Mouse (Mus musculus) layer of hippocampus, adult 11-12 months (tissue): ENCODE measurements around the gene Lrfn3.

Source experiments
- DNase-seq: peaks from one replicate; pipeline ENCODE4 v3.0.0; 2022; ENCODE audit warnings: low spot score

Lrfn3 gene

DNA sequence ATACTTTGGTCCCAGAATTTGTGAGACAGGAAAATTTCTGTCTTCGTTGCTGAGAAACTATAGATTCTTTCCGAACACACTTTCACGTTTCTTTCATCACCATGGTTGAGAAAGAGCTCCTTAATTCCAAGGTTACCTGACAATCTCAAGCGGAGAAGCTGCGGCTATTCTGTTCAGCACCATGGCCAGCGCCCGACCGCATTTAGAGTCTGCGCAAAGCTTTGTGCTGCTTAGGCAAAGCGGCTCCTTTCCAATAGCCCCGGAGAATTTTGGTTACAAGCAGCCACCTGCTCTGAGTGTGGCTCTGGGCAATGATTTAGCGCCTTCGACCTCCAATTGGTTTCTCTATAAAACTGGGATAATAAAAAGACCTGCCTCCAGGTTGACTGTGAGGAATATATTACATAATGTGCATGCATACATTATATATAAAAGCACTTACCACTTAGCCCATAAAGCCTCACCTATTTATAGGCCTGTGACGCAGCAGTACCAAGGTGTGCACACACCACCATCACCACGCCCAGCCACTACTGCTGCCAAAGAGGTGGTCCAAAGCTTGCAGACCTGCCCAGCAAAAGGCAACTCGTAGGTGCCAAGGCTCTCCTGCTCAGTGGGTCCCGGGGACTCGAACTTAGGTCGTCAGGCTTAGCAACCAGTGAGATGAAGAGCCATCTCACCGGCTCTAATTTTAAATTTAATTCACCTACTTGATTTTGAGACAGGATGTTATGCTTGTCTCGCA is 15.8 kb downstream of the Lrfn3 start:
- no peak for DNase-seq

DNA sequence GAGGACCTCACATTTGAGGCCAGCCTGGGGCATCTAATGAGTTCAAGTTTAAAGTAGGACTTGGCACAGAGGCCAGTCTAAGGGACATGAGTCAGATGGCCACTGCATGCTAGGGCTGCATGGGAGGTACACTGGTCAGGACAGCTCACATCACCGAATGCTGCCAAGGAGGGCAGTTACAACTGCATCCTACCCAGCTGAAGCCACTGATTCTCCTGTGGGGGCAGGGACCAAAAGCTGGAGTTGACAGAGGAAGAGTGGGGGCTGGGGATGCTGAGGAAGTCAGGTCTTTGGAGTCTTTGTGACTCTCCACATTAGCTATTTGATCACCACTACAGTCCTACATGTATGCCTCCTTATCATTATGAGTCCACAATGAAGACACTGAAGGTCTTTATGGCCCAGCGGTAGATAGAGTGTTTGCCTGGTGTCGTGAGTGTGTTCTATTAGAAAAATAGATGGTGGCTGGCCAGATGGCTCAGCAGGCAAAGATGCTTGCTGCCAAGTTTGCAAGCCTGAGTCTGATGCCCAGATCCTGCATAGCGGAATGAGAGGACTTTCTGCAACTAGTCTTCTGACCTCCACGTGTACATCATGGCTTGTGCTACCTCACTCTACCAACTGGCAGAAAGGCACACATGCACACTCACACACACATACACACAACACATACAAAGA is 23.0 kb downstream of the Lrfn3 start:
- DNase-seq: no peak

DNA sequence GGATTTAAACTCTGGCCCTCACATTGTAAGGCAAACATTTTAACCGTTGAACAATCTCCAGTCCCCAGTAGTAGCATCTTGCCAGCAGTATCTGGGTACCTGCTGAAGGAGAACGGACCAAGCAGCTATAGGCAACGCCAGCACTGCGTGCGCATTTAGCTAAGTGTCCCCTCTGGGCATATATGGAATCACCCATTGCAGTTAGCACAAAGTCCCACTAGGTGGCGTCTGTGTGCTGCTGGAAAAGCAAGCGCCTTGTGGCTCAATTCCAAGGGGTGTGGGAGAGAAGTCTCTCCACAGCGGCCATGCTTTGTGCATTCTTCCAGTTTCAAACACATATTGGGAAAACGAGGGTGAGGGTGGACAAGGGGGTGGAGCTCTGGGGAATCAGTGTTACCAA is 26.2 kb downstream of the Lrfn3 start:
- peak; percentile 90 for DNase-seq

DNA sequence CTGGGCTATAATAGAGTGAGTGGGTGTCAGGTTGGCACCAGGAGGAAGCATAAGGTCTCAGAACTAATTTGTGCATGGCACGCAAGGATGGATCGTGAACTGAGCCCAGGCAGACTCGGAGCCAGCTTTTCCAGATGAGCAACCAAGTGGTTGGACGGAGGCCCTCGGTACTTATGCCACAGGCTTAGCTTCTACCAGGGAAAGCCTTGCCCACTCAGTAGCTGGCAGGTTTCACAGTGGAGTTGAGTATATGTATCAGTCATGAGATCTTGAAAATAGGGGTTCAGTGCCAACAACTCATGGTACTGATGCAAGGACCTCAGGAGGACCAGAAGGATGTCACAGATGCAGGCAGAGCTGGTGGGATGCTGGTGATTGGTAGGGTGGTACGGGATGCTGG is 26.9 kb downstream of the Lrfn3 start:
- peak; percentile 54 for DNase-seq

DNA sequence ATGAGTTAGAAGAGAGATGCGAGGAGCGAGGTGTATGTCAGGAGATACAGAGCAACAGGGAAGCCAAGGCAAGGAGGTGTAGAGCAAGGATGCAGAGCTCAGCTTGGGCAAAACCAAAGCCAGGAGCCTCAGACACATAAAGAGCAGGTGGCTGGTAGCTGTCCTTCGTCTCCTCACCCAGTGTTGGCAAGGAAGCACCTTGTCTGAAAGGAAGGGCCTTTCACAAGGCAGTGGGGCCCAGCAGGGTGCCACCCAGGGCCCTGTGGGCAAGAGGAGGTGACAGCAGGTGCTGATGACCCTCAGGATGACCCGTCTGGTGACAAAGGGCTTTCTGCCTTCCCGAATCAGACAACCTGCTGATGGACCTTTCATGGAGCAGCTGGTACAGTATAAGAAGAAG is 28.0 kb downstream of the Lrfn3 start:
- DNase-seq: no peak

DNA sequence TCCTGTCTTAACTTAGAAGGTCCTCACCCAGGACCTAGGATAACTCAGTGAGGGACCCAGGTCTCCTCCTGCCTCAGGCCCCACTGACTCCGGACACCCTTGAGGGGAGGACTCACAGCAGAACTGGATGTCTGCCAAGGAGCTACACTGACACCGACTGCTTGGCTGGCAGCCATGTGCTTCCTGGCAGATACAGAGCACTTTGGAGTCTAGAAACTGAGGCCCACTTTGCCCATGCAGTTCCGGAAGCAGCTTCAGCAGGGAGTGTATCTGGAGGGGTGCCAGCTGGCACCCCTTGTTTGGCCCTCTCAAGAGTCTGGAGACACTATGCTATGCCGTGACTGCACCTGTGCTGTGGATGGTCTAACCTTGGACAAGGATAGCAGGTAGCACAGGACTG is 29.1 kb downstream of the Lrfn3 start:
- DNase-seq: peak; percentile 73

DNA sequence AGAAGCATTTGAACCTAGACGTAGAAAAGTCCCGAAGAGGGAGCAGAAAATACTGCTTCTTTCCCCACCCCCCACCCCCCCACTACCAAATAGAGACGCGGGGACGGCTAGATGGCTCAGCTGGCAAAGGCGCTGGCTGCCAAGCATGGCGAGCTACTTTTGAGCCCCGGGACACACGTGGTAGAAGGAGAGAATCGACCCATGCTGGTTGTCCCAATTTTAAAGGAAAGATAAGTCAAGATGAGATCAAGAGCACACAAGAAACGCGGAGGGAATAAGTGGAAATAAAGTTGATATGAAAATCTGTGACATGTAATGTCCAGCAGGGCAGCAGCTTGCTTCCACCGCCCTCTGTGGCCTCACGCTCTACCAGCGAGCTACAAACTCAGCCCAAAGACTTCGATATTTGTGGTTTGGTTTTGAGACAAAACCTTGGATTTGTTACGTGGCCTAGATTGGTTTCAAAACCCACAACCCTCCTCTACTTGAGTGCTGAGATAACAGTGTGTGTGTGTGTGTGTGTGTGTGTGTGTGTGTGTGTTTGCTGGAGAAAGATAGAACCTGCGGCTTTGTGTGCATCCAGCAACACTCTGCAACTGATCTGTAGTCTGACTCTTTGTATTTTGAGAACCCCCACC is 29.8 kb downstream of the Lrfn3 start:
- DNase-seq: no peak

DNA sequence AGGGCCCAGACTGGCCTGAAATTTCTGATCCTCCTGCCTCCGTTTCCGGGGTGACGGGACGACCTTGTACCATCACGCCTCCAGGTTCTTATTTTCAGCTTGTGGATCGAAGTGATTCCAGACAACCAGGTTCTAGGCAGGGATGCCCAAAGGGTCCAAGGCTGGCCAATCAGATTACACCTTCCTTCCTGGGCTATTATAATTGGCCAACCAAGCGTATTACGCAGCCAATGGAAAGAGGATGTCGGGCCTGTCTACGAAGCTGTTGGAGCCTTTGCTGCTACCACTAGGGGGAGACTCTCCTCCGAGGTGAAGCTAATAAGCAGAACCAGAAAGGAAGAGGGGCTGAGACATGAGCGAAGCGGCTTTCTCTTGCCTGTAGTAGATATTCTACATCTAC is 30.7 kb downstream of the Lrfn3 start:
- DNase-seq: peak; percentile 94

DNA sequence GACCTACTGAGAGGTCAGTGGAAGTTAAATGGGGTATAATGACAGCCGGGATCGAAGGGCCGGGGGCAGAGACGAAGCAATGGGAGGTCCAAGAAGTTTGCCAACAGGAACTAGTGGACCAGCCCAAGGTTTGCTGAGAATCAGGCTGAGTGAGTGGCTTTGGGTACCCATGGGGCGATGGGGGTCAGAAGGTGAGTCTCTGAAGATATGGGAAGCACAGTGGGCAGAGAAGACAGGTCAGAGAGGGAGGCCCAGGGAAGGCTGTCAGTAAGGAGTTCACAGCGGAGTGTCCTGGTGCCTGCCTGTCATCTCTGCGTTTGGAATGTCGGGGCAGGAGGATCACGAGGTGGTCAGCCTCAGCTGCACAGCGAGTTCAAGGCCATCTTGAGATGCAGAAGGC is 34.2 kb downstream of the Lrfn3 start:
- DNase-seq: no peak

DNA sequence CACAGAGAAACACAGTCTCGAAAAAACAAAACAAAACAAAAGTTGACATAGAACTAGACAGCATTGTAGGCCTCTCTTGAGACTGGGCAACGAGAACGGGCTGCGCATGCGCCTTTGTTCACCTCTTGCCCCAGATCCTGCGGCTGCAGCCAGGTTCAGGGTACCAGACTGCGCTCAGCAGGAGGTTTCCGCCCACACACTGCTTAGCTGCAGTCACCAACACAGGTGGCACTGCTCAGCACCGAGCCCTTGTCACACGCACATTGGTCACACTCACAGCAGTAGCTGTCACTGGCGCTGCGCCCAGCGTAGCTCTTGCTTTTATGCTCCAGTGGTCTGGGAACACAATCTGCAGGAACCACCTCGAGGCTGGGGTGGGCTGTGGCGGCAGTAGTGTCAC is 35.4 kb downstream of the Lrfn3 start:
- DNase-seq: no peak

DNA sequence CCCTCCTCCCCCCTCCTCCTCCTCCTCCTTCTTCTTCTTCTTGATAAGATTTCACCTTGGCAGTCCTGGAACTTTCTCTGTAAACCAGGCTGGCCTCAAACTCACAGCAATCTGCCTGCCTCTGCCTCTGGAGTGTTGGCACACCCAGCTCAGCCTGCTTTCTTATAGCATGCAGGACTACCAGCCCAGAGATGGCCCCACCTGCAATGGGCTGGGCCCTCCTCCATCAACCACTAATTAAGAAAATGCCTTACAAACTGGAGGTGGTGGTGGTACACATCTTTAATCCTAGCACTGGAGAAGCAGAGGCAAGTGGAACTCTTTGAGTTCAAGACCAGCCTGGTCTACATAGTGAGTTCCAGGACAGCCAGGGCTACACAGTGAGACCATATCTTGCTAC is 36.1 kb downstream of the Lrfn3 start:
- no peak for DNase-seq

DNA sequence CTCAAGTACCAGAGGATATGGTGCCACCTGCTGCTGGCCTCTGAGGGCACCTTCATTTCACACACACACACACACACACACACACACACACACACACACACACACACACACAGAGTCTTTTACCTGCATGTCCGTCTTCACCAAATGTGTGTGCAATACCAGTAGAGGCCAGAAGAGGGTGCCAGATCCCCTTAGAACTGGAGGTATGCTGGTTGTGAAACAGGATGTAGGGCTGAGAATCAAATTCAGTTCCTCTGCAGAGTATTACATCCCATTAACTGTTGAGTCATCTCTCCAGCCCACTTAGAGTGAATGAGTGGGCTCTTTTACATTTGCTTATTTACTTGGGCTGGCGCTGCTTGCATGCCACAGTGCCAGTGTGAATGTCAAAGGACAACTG is 37.2 kb downstream of the Lrfn3 start:
- DNase-seq: no peak

DNA sequence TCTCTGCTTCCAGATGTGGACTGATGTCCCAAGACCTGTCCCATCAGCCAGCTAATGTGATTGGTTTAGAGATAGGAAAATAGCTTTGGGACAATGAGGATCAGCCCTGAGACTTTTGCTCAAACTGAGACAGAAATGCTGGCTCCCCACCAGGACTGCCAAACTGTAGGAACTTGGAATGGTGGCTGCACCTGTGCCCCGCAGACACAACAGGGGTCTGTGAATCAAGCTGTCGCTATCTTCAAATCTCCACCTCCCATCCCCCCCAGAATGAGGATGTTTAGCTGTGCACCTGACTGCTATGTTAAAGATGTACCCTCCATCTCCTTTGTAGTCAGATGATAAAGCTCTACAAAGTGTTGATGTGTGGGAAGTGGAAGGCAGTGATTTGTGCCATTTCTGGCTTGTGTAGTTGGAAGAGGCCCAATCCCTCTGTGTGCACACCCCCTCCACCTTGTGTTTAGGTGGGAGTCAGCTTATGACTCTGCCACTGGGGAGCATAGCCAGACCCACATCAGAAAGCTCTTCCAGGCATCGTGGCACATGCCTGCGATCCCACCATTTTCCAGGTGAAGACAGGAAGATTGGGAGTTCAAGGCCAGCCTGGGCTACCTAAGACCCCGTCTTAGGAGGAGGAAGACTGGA is 38.1 kb downstream of the Lrfn3 start:
- peak; percentile 54 for DNase-seq

DNA sequence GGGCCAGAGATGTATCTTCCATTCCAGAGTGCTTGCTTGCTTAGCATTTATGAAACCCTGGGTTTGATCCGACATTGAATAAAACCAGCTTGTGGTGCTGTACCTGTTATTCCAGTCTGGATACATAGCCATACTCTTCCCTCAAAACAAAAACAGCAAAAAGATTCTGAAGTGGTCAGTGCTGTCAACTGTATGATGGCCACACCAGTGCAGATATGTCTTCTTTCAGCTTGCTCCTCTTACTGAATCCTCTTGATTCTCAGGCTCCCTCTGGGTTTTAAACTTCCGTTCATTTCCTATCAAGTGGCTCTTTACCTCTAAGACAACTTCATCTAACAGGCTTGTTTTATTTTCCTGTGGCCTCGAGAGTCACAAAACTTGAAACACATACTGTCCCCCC is 38.8 kb downstream of the Lrfn3 start, which contains the start of gene Sdhaf1:
Gene Sdhaf1, minus strand, starts transcription at position 101 of the 400 bp plus-strand sequence.
- no peak for DNase-seq

DNA sequence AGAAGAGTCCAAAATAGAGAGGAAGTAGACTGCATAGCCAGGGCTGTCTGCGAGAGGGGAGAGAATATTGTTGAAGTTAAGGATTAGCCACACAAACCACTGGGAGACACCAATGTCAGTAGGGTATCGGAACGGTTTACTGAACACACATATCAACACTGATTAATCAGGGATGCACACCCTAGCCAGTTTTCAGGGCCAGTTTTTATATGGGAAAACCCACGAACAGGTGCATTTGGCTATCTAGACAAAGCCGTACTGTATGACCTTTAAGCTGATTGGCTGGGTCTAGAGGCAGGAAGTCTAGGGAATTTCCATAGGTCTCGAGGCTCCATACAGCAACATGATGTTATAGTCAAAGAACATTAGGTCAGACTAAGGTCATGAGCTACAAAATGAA is 39.7 kb downstream of the Lrfn3 start:
- no peak for DNase-seq

DNA sequence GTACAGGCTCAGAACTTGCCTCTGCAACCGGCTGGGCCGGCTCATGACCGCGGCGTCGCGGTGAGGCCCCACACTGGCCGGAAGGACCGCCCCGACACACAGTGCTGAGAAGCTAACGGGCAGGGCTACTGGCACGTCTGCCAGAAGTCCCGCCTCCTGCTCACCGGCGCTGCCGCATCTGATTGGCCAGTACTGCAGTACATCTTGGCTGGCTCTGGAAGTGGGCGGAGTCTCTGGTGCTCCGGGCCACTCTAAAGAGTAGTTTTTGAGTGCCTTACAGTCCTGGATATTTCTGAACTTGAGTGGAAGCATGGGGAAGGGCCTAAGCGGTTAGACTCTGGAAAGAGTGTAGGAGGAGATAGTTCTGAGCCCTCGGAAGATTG is 40.3 kb downstream of the Lrfn3 start:
- DNase-seq: peak; percentile 98

DNA sequence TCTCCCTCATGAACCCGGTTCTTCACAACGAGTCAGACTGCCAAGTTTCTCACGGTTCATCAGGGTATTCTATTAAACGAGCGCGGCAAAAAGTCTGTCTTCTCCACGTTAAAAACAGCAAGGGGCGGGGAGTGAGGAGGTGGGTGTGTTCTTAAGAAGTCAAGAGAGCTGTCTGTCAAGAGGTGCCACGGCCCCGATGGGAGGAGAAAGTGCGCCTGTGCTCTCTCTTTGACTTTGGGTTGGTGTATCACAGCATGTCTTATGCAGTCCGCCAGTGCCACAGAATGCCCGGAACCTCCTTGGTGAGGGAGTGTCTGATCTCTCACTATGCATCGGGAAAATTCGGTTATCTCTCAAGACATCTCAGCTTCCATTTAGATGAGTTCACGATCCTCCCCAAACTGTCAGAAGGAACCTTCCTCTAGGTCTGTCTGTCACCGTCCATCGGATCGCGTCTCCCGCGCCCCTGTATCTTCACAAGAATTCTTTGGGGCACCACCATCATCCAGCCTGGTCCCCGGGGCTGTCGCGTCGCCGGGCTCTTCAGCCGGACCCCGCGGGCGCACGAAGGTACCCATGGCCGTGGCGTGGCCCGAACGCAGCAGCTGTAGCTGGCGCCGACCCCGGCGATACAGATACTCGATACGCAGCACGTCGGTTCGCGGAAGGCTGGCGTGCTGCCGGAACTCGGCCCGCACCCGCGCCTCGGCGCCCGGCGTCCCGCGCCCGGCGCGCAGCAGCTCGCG is 40.9 kb downstream of the Lrfn3 start, which contains the start of gene E130208F15Rik:
Gene E130208F15Rik, plus strand, starts transcription at position 202 of the 746 bp plus-strand sequence.
- peak; percentile 73 for DNase-seq

DNA sequence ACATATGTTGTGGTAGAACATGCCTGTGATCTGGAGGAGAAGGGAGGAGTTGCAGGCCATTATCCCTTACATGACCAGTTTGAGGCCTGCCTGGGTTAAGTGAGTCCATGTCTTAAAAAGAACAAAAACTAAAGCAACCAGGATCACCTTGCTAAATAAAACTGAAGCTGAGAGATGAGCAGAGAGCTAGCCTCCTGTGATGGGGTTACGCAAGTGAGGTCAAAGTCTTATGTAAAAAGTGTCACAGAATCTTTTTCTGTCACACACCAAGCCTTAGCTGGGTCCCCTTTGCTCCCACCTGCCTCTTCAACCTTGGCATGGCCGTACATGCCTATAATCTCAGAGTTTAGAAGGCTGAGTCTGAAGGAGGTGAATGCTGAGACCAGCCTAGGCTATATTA is 41.6 kb downstream of the Lrfn3 start:
- no peak for DNase-seq

DNA sequence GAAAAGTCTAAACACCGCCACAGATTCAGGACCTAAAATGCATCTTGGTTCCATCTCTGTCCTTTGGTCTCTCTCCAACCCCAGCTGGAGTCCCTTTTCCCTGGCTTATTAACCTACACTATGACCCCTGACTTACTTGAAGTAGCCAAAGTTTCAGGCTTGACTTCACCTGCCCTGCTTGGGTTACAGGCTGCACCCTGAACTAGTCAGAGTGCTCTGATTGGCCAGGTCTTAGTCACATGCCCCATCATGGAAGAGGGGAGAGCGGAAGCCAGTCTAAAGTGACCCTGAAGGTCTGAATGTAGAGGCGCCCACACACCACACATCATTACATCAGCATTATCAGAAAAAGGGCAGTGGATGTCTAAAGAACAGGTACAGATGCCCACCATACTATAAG is 44.4 kb downstream of the Lrfn3 start:
- DNase-seq: no peak

DNA sequence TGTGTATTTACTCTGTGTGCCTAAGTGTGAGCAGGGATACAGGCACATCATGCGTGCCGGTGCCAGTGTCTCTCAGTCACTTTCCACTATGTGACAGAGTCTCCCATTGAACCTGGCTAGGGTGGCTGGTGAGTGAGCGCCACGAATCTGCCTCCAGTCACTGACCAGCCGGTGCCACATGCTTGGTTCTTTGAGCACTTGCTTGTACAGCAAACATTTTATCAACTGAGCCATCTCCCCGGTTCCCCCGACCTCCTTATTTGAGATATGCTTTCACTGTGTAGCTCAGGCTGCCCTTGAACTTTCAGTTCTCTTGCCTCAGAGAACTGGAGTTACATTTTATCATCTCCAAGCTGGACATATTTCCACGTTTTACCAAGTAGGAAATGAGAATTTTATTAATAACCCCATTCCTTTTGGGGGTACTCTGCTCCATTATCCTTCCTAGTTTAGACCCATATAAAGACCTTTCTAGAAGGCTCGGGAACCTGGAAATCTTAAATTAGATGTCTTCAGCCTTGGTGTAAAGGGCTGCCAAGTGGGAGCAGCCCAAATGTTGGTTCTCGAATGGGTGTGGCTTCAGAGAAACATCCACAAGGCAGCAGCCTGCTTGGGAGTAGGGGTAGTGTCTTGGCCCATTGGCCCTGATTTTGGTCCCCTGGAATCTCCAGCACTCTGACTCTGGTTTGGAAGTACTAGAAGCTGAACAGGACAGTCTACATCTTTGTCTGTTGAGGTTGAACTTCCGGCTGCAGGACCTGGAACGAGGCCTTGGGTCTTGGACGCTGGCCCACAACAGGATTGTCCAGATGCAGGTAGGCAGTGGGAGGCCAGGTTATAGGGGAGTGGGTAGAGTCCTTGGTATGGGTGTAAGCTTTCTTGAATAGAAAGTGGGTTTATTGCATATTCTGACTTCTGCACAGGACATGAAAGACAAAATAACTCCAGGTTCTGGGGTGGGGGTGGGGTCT is 46.7 kb downstream of the Lrfn3 start:
- DNase-seq: no peak

DNA sequence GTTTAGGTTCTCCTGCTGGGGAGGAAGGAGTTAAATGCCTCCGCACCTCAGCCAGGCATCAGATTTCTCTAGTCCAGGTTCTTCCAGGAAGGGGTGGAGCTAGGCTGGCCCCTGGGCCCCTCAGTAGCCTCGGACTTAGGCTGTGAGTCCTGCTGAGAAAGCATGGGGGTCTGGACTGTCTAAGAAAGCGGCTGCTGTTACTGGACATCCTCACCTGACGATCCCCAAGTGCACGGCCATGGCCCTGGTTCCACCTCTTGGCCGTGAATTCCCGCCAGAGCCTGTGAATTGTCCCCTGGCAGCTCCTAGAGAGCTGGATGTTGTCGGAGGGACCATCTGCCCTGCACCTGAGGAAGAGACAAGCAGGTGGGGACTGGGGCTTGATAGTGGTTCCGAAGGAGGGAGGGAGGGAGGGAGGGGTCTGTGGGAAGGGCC is 47.8 kb downstream of the Lrfn3 start, which contains the start of gene Syne4:
Gene Syne4, plus strand, starts transcription at position 87 of the 435 bp plus-strand sequence.
- no peak for DNase-seq
